Mouse (Mus musculus): ENCODE measurements around the gene Tpi1.

DNA sequence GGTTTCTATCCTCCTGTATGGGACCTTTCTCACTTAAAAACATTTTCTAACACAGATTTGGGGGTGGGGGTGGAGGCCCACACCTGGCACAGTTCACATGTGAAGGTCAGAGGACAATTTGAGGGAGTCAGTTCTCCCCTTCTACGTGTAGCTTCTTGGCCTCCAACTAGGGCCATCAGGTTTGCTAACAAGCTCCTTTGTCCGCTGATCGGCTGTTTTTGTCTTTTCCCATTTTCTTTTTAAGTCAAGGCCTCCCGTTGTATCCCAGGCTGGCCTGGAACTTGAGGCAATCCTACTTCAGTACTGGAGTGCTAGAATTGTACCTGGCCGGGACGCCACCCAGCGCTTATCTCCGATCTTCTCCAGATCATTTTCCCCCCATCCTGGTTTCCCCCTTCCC is 17.6 kb upstream of the Tpi1 start:
- TF ChIP-seq CTCF (IDR thresholded peaks at IDR 0.05; ENCODE audit: insufficient read depth, low read depth, low read length) = no peak
- TF ChIP-seq POLR2A (IDR thresholded peaks at IDR 0.05; ENCODE audit: insufficient read depth, low read depth, low read length) = no peak

Data from olfactory bulb, adult 2 months (tissue).